Mouse (Mus musculus) CD8-positive naive resting alpha-beta T cell, adult 57 days (primary cell): Measurements from ENCODE around the gene Ankrd52. TPM values are rescaled to one million over a fixed set of nuclear protein-coding genes. Genes with fewer than 3 reads are reported as not detected.

ENCODE experiments used
- total RNA-seq: library from RNA; stranded (reverse); gene quantifications from one replicate; pipeline ENCODE4 v1.2.4, GENCODE M21; 2023

The Ankrd52 gene
- 50.4 TPM for total RNA-seq

DNA sequence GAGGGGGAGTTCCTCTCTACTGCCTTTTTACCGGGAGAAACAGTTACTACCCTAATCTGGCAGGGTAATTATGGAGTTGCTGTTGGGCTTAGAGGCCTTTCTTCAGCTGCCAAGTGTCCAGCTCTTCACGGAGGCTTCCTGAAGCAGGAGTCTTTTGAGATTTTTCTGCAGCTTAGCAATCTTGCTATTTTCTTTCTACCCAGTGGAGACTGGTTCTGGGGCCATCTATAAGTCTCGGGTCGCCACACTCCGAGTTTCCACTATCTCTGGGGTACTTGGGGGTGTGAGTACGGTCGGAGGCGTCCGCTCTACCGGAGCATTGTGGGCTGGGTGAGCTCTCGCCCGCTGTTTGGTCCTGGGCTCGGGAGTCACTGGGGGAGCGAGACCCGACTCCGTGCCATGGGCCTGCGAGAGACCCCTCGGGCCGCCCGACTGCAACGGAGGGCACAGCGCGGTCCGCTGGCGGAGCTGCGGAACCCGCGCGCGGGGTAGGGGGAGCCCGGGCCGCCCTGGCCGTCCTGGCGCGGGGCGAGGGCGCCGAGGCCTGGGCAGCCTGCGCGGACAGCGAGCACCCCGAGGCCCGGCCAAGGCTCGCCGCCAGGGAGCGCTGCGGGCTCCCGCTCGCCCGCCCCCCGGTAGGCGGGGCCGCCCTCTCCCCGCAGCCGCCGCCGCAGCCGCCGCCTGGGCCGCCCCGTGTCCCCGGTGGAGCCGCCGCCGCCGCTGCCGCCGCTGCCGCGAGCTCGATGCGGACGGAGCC, at the start of gene Ankrd52:
Gene Ankrd52 (plus strand): TSS at position 661 of the 757 bp plus-strand sequence.

DNA sequence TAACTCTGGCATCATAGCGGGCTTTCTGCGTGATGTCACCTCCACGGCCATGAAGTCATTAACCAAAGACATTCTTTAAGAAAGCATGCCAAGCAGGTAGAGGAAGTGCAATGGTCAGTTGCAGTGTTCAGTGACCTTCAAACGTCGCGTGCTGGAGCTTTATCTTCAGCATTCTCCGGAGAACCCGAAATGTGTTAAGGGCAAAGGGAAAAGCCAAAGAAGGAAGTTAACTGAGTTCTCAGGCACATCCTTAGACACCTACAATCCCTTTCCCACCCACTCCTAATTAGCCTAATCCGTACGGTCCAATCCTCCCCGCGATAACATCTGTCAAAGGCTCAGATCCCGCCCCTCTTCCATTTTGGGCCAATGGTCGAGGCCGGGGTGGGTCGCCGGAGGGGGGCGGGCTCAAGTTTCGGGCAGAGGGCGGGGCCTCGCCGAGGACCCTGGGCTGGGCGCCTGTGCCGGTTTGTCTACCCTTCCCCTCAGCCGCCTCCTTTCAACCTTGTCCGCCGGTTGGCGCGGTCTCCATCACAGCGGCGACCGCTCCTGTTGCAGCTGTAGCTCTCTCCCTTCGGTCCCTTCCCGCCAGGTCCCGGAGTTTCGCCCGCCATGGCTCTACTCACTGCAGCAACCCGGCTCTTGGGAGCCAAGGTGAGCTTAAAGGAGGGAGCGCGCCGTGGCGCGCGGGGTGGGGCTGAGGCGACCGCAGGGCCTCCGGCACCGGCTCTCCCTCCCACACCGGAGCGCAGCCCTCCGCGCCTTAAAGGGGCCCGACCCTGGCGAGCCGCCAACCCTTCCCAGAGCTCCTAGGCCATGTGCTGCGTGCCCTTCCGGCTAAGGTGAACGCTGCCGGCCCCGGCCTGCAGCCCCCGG, 39.4 kb upstream of the Ankrd52 start, which contains the start of gene Cs:
Gene Cs (plus strand): TSS at position 429 of the 876 bp plus-strand sequence.

DNA sequence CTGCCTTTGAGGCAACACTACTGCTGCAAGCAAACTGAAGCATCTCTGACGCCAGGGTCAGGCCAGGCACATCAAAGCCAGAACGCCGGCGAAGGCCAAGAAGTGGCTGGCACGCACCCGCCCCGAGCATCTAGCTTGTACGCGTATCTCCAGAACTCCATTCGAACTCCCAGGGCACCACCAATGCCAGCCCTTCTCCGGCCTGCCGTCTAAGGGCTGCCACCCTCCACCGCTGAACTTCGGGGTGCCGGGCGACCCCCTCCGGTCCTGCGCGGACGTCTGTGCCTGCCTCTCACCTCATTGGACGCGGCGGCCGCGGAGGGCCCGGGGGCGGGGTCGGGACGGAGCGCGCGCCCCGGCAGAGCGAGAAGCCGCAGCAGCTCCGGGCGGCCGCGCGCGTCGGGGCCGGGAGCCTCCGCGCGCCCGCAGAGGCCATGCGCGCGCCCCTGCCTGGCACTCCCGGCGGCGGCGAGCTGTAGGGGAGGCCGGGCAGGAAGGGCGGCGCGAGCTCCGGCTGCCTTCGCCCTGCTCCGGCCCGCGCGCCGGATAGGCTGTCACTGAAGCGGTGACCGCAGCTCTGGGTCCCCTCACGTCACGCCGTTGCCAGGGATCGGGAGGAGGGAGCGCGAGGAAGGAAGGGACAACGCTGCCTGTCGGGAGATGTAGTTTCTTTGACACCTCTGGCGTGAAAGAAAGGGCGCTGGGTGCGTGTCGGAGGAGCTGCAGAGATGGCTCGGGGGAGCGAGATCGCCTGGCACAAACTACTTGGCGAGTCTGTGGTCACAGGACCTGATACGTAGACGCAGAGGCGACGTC, 8.3 kb upstream of the Ankrd52 start, which contains the start of gene Coq10a:
Gene Coq10a (minus strand): TSS at position 596 of the 816 bp plus-strand sequence.

DNA sequence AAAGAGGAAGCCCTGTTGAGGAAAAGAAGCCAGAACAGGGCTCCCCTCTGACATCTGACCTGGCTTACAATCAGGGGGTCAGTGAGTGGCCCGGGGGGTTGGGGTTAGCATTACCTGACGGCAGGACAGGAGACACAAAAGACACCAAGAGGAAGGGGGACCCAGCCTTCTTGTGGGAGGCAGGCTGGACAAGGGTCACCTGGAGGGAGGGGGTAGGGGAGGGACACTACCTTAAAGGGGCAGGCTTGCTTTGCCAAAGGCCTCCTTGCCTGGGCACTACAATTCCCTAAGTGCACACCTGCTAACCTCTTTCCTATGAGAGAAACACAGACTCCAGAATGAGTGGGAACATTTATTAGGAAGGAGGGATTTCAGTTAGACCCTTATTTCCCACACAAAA, 24.1 kb downstream of the Ankrd52 start, which contains the start of gene Slc39a5:
Gene Slc39a5 (minus strand): TSS at position 174 of the 400 bp plus-strand sequence.

DNA sequence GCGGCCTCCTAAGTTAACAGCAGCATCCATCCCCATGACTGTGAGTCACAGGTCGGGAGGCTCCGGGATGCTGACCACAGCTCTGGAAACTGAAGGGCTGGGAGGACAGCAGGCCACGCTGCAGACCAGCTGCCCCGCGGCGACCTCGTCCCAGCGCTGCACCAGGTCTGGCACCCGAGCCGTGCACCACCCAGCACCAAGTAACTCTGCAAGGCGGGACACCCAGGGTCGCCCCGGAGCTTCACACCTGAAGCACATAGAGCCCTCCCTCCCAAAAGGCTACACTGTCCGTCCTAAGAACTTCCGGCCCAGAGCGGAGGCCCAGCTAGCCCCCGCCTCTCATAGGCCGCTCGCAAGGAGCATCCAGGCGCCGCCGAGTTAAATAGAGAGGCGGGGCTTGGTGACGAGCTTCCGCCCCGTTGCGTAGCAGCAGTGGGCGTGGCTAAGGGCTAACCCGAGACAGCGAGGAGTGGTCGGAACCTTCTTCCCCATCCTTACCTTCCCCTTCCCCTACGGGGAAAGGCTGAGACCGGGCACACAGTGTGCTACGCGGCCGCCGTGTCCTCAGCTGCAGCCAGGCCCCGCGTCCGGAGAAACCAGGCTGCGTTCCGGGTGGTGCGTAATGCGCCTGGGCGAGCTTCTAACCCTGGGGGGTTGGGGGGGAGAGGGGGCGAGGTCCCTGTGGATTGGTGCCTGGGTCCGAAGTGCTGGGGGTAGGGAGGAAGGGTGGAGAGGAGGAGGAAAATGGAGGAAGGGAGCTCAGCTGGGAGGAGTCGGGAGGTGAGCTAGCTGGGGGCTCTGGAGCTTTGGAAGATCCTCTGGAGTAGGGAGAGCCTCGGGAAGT, 34.5 kb downstream of the Ankrd52 start, which contains the start of the genes Nabp2 and Rnf41:
Gene Nabp2 (minus strand): TSS at position 282 of the 844 bp plus-strand sequence.
Gene Rnf41 (plus strand): TSS at position 447 of the 844 bp plus-strand sequence.

Other genes starting within 250 kb of the Ankrd52 start
- 37.2 TPM for gene Rbms2, start 196.8 kb upstream of the Ankrd52 start, total RNA-seq
- gene Gls2, start 182.7 kb upstream of the Ankrd52 start, total RNA-seq: 0.86 TPM
- gene Spryd4, start 165.3 kb upstream of the Ankrd52 start, total RNA-seq: 14.0 TPM
- gene Mip, start 151.3 kb upstream of the Ankrd52 start, total RNA-seq: not detected
- 37.2 TPM for gene Timeless, start 145.1 kb upstream of the Ankrd52 start, total RNA-seq
- not detected for gene Apon, start 123.0 kb upstream of the Ankrd52 start, total RNA-seq
- gene Apof, start 108.4 kb upstream of the Ankrd52 start, total RNA-seq: not detected
- 59.1 TPM for gene Stat2, start 106.6 kb upstream of the Ankrd52 start, total RNA-seq
- gene Il23a, start 78.4 kb upstream of the Ankrd52 start, total RNA-seq: not detected
- gene Pan2, start 73.8 kb upstream of the Ankrd52 start, total RNA-seq: 45.0 TPM
- gene Cnpy2, start 54.7 kb upstream of the Ankrd52 start, total RNA-seq: 19.0 TPM
- 82.2 TPM for gene Cs, start 39.4 kb upstream of the Ankrd52 start, total RNA-seq
- 22.3 TPM for gene Coq10a, start 8.1 kb upstream of the Ankrd52 start, total RNA-seq
- not detected for gene Slc39a5, start 24.1 kb downstream of the Ankrd52 start, total RNA-seq
- gene Nabp2, start 34.4 kb downstream of the Ankrd52 start, total RNA-seq: 41.9 TPM
- gene Rnf41, start 34.5 kb downstream of the Ankrd52 start, total RNA-seq: 28.7 TPM
- 114 TPM for gene Smarcc2, start 82.1 kb downstream of the Ankrd52 start, total RNA-seq
- gene Myl6, start 117.0 kb downstream of the Ankrd52 start, total RNA-seq: 626 TPM
- not detected for gene Myl6b, start 121.6 kb downstream of the Ankrd52 start, total RNA-seq
- 290 TPM for gene Esyt1, start 148.8 kb downstream of the Ankrd52 start, total RNA-seq
- gene Zc3h10, start 170.7 kb downstream of the Ankrd52 start, total RNA-seq: 33.3 TPM
- gene Rpl41, start 172.2 kb downstream of the Ankrd52 start, total RNA-seq: 4,677 TPM
- 73.7 TPM for gene Pa2g4, start 188.9 kb downstream of the Ankrd52 start, total RNA-seq
- 0.80 TPM for gene Erbb3, start 212.5 kb downstream of the Ankrd52 start, total RNA-seq
- 1,628 TPM for gene Rps26, start 249.6 kb downstream of the Ankrd52 start, total RNA-seq